Mouse (Mus musculus): ENCODE data around the gene Pclo. TPM values are rescaled to one million over a fixed set of nuclear protein-coding genes. Genes with fewer than 3 reads are reported as not detected.

Gene Pclo
- polyA plus RNA-seq, 1 experiment from 2014 or later: 0.25 TPM

DNA sequence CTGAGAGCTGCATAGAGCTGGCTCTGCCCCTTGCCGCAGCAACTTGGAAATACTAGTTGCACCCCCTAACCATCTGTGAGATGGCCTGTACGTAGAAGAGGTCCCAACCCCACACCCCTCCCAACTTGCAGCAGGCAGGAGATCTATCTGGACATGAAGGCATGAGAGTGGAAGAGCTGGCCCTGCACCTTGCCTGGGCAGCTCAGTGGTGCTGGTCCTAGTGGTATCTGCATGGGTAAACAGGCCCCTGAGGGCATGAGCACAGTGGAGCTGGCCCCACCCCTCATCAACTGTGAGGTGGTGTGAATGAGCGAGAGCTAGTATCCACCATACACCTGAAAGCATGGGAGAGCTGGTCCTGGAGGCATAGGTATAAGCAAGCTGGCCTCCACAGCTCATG is 60.9 kb downstream of the Pclo start:
- no peak for DNase-seq (ENCODE audit: low spot score)
- TF ChIP-seq EP300 (optimal IDR thresholded peaks at IDR 0.05): no peak
- no peak for TF ChIP-seq CTCF (IDR thresholded peaks at IDR 0.05; ENCODE audit: low read depth)
- ATAC-seq (ENCODE audit: low FRiP score, low TSS enrichment): no peak
- Histone ChIP-seq H3K4me1 (replicated peaks; ENCODE audit: control insufficient read depth, insufficient read depth) (no peaks in the 10 kb centered on the region), H3K27me3 (ENCODE audit: control insufficient read depth, insufficient read depth, low read length) (no peaks in the 10 kb centered on the region), H3K4me3 (ENCODE audit: low read depth, low read length) (no peak overlapping the region), H3K36me3 (ENCODE audit: control insufficient read depth, insufficient read depth, low read length) (no peaks in the 10 kb centered on the region), H3K9me3 (ENCODE audit: control insufficient read depth, low read length) (no peaks in the 10 kb centered on the region), H3K9ac (ENCODE audit: low read length) (no peak overlapping the region), H3K27ac (replicated peaks) (no peak overlapping the region), H3K4me2 (replicated peaks; ENCODE audit: low read depth) (no peak overlapping the region)
- 92% methylated on average over 3 of the region's 3 CpGs for WGBS

DNA sequence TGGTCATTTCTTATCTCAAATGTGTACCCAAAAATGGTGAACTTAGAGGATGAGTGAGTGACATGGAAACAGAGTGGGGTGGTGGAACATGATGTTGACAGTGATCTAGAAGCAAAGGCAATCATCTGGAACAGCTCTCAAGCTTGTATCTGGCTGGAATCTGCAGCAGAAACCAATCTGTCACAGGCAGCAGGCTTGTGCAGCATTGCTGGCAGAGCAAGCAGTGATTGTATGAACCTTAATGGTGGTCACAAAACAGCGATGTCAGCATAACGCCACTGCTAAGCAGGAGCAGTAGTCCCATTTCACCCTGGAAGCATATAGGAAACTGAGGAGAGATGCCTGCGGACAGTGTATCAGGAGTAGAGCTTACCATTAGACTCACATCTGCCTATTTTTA is 76.8 kb downstream of the Pclo start:
- DNase-seq (ENCODE audit: low spot score): no peak
- H3K4me3 ChIP-seq (ENCODE audit: low read depth, low read length): no peak overlapping the region
- no peaks in the 10 kb centered on the region for H3K36me3 ChIP-seq (ENCODE audit: control insufficient read depth, insufficient read depth, low read length)
- no peak for TF ChIP-seq CTCF (IDR thresholded peaks at IDR 0.05; ENCODE audit: low read depth)
- no peak for TF ChIP-seq EP300 (optimal IDR thresholded peaks at IDR 0.05)
- H3K27ac ChIP-seq (replicated peaks): no peak overlapping the region
- no peak for ATAC-seq (ENCODE audit: low FRiP score, low TSS enrichment)
- H3K9ac ChIP-seq (ENCODE audit: low read length): no peak overlapping the region
- H3K4me1 ChIP-seq (replicated peaks; ENCODE audit: control insufficient read depth, insufficient read depth): no peaks in the 10 kb centered on the region
- no peak overlapping the region for H3K4me2 ChIP-seq (replicated peaks; ENCODE audit: low read depth)
- H3K27me3 ChIP-seq (ENCODE audit: control insufficient read depth, insufficient read depth, low read length): no peaks in the 10 kb centered on the region
- no peaks in the 10 kb centered on the region for H3K9me3 ChIP-seq (ENCODE audit: control insufficient read depth, low read length)
- WGBS: 69% methylated on average over 3 of the region's 3 CpGs

DNA sequence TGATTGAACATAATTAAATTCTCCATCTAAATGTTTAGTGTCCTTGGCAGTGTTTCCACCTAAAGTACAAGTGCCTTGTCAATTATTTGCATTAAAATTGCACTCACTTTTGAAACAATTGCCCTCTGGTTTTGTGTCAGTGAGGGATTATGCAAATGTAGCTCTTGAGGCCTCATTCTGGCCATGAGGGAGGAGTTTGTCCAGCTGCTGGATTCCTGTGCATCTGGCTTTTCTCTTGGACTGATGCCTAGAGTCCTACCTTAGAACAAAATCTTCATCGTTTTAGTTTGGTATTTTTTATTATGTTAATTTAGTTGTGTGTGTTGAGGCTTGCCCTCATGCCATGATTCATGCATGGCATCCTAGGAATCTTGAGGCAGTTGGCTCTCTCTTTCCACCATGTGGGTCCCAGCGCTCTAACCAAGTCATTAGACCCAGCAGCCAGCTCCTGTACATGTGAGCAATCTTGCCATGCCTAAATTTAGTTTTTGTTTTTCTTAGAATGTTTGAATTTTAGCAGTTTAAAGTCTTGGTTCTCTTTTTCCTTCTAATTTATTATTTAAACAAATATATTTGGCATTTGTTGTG is 80.8 kb downstream of the Pclo start:
- ATAC-seq (ENCODE audit: low FRiP score, low TSS enrichment) (no peak), DNase-seq (ENCODE audit: low spot score) (no peak)
- Histone ChIP-seq H3K9ac (ENCODE audit: low read length) (no peak overlapping the region), H3K4me2 (replicated peaks; ENCODE audit: low read depth) (no peak overlapping the region), H3K27me3 (ENCODE audit: control insufficient read depth, insufficient read depth, low read length) (no peaks in the 10 kb centered on the region), H3K9me3 (ENCODE audit: control insufficient read depth, low read length) (no peaks in the 10 kb centered on the region), H3K4me3 (ENCODE audit: low read depth, low read length) (no peak overlapping the region), H3K36me3 (ENCODE audit: control insufficient read depth, insufficient read depth, low read length) (no peaks in the 10 kb centered on the region), H3K27ac (replicated peaks) (no peak overlapping the region), H3K4me1 (replicated peaks; ENCODE audit: control insufficient read depth, insufficient read depth) (no peaks in the 10 kb centered on the region)
- TF ChIP-seq CTCF (IDR thresholded peaks at IDR 0.05; ENCODE audit: low read depth) (no peak), EP300 (optimal IDR thresholded peaks at IDR 0.05) (no peak)
- WGBS: 47% methylated on average over 2 of the region's 2 CpGs

DNA sequence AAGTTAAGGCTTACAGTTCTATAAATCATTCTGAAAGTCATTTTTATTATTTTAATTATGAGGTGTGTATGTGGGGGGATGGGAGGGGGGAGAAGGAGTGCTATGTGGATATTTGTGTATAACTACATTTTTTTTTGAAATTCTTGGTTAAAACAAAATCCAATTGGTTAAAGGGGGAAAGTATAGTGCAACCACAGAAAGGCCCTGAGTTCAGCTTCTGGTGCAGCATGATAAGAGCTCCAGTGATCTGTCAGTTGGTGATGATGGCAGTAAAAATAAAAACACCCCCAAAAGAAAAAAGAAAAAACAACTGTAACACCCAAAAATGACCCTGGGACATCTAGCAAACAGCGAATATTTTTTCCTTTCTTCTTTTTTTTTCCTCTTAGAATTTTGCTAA is 93.6 kb downstream of the Pclo start:
- TF ChIP-seq EP300 (optimal IDR thresholded peaks at IDR 0.05): no peak
- no peak for TF ChIP-seq CTCF (IDR thresholded peaks at IDR 0.05; ENCODE audit: low read depth)
- WGBS: 60% methylated on average over 1 of the region's 1 CpGs
- H3K4me3 ChIP-seq (ENCODE audit: low read depth, low read length): no peak overlapping the region
- no peaks in the 10 kb centered on the region for H3K4me1 ChIP-seq (replicated peaks; ENCODE audit: control insufficient read depth, insufficient read depth)
- DNase-seq (ENCODE audit: low spot score) (no peak), ATAC-seq (ENCODE audit: low FRiP score, low TSS enrichment) (no peak)
- H3K27me3 ChIP-seq (ENCODE audit: control insufficient read depth, insufficient read depth, low read length): no peaks in the 10 kb centered on the region
- no peaks in the 10 kb centered on the region for H3K36me3 ChIP-seq (ENCODE audit: control insufficient read depth, insufficient read depth, low read length)
- no peak overlapping the region for H3K27ac ChIP-seq (replicated peaks)
- H3K9ac ChIP-seq (ENCODE audit: low read length): no peak overlapping the region
- H3K9me3 ChIP-seq (ENCODE audit: control insufficient read depth, low read length): no peaks in the 10 kb centered on the region
- H3K4me2 ChIP-seq (replicated peaks; ENCODE audit: low read depth): no peak overlapping the region

- H3K36me3 ChIP-seq (ENCODE audit: control insufficient read depth, insufficient read depth, low read length): no peaks in the 10 kb centered on the region
- no peak overlapping the region for H3K27ac ChIP-seq (replicated peaks)
- no peaks in the 10 kb centered on the region for H3K27me3 ChIP-seq (ENCODE audit: control insufficient read depth, insufficient read depth, low read length)
- H3K4me2 ChIP-seq (replicated peaks; ENCODE audit: low read depth): no peak overlapping the region
- DNase-seq (ENCODE audit: low spot score) (no peak), ATAC-seq (ENCODE audit: low FRiP score, low TSS enrichment) (no peak)
- H3K9ac ChIP-seq (ENCODE audit: low read length): no peak overlapping the region
- no peaks in the 10 kb centered on the region for H3K9me3 ChIP-seq (ENCODE audit: control insufficient read depth, low read length)
- no peak overlapping the region for H3K4me3 ChIP-seq (ENCODE audit: low read depth, low read length)
- no peaks in the 10 kb centered on the region for H3K4me1 ChIP-seq (replicated peaks; ENCODE audit: control insufficient read depth, insufficient read depth)
- TF ChIP-seq CTCF (IDR thresholded peaks at IDR 0.05; ENCODE audit: low read depth) (no peak), EP300 (optimal IDR thresholded peaks at IDR 0.05) (no peak)
- WGBS: 76% methylated on average over 7 of the region's 7 CpGs
These were observed 106.4 kb downstream of the Pclo start for GRCm38 (mm10) chr5:14621146-14621545.

DNA sequence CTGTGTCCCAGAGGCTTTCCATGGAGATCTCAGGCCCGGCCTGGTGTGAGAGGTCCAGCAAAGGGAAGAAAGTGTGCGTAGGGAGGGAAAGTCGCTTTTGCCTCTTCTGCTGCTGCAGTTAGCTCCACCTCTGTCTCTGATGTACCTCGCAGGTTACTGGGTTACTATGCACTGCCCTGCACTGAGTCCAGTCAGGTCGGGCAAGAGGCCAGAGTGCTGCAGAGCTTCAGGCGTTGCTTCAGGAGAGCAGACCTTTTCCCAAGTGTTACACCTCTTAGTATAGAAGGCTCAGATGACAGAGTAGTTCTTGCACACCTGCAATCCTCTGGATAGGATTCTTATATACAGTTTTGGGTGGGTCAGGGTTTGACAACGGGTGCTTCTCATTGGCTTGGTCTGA is 108.6 kb downstream of the Pclo start:
- no peak for ATAC-seq (ENCODE audit: low FRiP score, low TSS enrichment)
- no peak overlapping the region for H3K9ac ChIP-seq (ENCODE audit: low read length)
- H3K36me3 ChIP-seq (ENCODE audit: control insufficient read depth, insufficient read depth, low read length): no peaks in the 10 kb centered on the region
- no peaks in the 10 kb centered on the region for H3K9me3 ChIP-seq (ENCODE audit: control insufficient read depth, low read length)
- WGBS: 68% methylated on average over 7 of the region's 7 CpGs
- no peak for TF ChIP-seq CTCF (IDR thresholded peaks at IDR 0.05; ENCODE audit: low read depth)
- no peak for TF ChIP-seq EP300 (optimal IDR thresholded peaks at IDR 0.05)
- no peak for DNase-seq (ENCODE audit: low spot score)
- H3K4me3 ChIP-seq (ENCODE audit: low read depth, low read length): no peak overlapping the region
- H3K4me2 ChIP-seq (replicated peaks; ENCODE audit: low read depth): no peak overlapping the region
- H3K27me3 ChIP-seq (ENCODE audit: control insufficient read depth, insufficient read depth, low read length): no peaks in the 10 kb centered on the region
- no peaks in the 10 kb centered on the region for H3K4me1 ChIP-seq (replicated peaks; ENCODE audit: control insufficient read depth, insufficient read depth)
- no peak overlapping the region for H3K27ac ChIP-seq (replicated peaks)
